Mouse (Mus musculus): ENCODE data around the gene Mns1. TPM values are rescaled to one million over a fixed set of nuclear protein-coding genes. Genes with fewer than 3 reads are reported as not detected.
"Not testable (repeated sequence)": the region's sequence is repeated elsewhere in the genome, so short reads cannot be mapped to it uniquely, and the experiment has no call there.

The Mns1 gene
- polyA plus RNA-seq, 1 experiment from 2014 or later, result 15.1 TPM

DNA sequence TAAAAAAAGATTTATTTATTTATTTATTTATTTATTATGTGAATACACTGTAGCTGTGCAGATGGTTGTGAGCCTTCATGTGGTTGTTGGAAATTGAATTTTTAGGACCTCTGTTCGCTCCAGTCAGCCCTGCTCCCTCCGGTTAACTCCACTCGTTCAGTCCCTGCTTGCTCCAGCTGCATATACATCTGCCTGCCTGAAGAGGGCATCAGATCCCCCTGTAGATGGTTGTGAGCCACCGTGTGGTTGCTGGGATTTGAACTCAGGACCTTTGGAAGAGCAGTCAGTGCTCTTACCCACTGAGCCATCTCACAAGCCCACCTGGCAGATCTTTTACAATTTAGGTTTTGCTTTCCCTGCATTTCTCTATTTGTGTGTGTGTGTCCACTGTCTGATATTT, 36.0 kb upstream of the Mns1 start:
- ATAC-seq; H3K36me3 ChIP-seq (ENCODE audit: control insufficient read depth, insufficient read depth, low read length); H3K9me3 ChIP-seq (replicated peaks; ENCODE audit: control insufficient read depth, low read length); H3K27me3 ChIP-seq (replicated peaks; ENCODE audit: control insufficient read depth, insufficient read depth, low read length); DNase-seq (ENCODE audit: low spot score); H3K4me2 ChIP-seq (ENCODE audit: low read length); H3K27ac ChIP-seq (ENCODE audit: low read depth, low read length); H3K4me3 ChIP-seq (ENCODE audit: low read depth, low read length); H3K9ac ChIP-seq (ENCODE audit: low read length); H3K4me1 ChIP-seq (ENCODE audit: control insufficient read depth, insufficient read depth, low read length): not testable (repeated sequence)
- WGBS, result 82% methylated on average over 4 of the region's 4 CpGs

DNA sequence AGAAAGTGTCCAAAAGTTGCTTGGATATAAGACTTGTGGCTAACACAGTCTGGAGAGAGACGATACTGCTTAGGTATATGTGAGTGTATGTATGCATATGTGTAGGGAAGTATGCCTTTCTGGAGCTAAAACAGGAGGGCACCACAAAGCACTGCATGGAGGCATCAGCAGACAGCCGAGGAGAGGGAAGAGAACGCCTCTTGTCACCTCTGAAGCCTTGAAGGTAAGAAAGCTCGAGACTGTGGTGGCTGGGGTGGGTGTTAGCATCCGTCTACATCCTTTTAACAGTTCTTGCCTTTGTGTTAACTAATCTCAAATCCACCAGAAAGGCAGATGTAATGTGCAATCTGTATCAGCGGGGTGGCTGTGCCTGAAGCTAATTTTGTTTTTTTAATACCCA, 34.4 kb upstream of the Mns1 start:
- DNase-seq (ENCODE audit: low spot score) (no peak), ATAC-seq (no peak)
- no peaks in the 10 kb centered on the region for H3K27me3 ChIP-seq (replicated peaks; ENCODE audit: control insufficient read depth, insufficient read depth, low read length)
- H3K4me3 ChIP-seq (ENCODE audit: low read depth, low read length), result no peak overlapping the region
- no peak overlapping the region for H3K9ac ChIP-seq (ENCODE audit: low read length)
- no peak overlapping the region for H3K4me2 ChIP-seq (ENCODE audit: low read length)
- peaks cover 2% of the 10 kb centered on the region; the same call in 1 of the 2 replicates for H3K4me1 ChIP-seq (ENCODE audit: control insufficient read depth, insufficient read depth, low read length)
- no peaks in the 10 kb centered on the region for H3K9me3 ChIP-seq (replicated peaks; ENCODE audit: control insufficient read depth, low read length)
- H3K36me3 ChIP-seq (ENCODE audit: control insufficient read depth, insufficient read depth, low read length), result no peaks in the 10 kb centered on the region
- no peak overlapping the region for H3K27ac ChIP-seq (ENCODE audit: low read depth, low read length)
- WGBS, result 70% methylated on average over 6 of the region's 6 CpGs

DNA sequence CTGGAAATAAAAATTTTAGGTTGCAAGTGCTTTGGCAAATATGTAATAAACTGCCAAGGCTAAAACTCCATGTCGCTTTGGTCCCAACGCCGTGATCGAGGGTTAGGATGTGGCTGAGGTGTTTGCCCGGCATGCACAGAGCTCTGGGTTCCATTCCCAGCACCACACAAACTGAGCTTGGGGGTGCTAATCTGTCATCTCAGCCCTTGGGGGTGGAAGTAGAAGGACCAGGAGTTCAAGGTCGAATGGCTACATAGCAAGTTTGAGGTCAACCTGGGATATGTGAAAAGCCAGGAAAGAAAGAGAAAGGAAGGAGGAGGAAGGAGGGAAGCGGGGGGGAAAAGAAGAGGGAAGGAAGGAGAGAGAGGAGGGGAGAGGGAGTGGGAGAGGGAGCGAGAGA, 33.4 kb upstream of the Mns1 start:
- H3K36me3 ChIP-seq (ENCODE audit: control insufficient read depth, insufficient read depth, low read length), result no peaks in the 10 kb centered on the region
- H3K4me2 ChIP-seq (ENCODE audit: low read length), result no peak overlapping the region
- H3K27me3 ChIP-seq (replicated peaks; ENCODE audit: control insufficient read depth, insufficient read depth, low read length), result no peaks in the 10 kb centered on the region
- H3K4me3 ChIP-seq (ENCODE audit: low read depth, low read length), result no peak overlapping the region
- 89% methylated on average over 8 of the region's 8 CpGs for WGBS
- H3K4me1 ChIP-seq (ENCODE audit: control insufficient read depth, insufficient read depth, low read length), result peaks cover 2% of the 10 kb centered on the region; the same call in 1 of the 2 replicates
- ATAC-seq, result no peak
- H3K9me3 ChIP-seq (replicated peaks; ENCODE audit: control insufficient read depth, low read length), result no peaks in the 10 kb centered on the region
- H3K9ac ChIP-seq (ENCODE audit: low read length), result no peak overlapping the region
- DNase-seq (ENCODE audit: low spot score), result no peak
- no peak overlapping the region for H3K27ac ChIP-seq (ENCODE audit: low read depth, low read length)

DNA sequence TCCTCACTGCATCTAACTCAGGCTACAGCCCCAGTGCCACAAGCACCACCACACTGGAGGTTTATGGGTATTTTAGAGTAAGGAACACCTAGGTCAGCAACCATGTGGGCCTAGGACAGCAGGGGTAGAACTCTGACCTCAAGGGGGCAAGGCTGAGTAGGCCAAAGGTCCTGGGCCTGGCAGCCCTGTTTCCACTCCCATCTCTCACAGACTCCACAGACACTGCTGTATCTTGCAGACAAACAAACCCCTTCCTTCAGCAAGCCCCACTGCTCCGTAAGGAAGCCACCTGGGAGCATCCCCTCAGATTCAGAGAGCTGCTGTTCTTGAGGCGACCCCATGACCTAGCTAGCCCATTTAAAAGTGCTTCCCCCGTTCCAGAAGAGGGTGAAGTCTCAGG, 32.9 kb upstream of the Mns1 start:
- Histone ChIP-seq H3K27me3 (replicated peaks; ENCODE audit: control insufficient read depth, insufficient read depth, low read length) (no peaks in the 10 kb centered on the region), H3K9me3 (replicated peaks; ENCODE audit: control insufficient read depth, low read length) (no peaks in the 10 kb centered on the region), H3K36me3 (ENCODE audit: control insufficient read depth, insufficient read depth, low read length) (no peaks in the 10 kb centered on the region), H3K4me2 (ENCODE audit: low read length) (no peak overlapping the region), H3K9ac (ENCODE audit: low read length) (no peak overlapping the region), H3K4me1 (ENCODE audit: control insufficient read depth, insufficient read depth, low read length) (no peaks in the 10 kb centered on the region; the same call in 1 of the 2 replicates), H3K27ac (ENCODE audit: low read depth, low read length) (no peak overlapping the region), H3K4me3 (ENCODE audit: low read depth, low read length) (no peak overlapping the region)
- DNase-seq (ENCODE audit: low spot score) (no peak), ATAC-seq (no peak)
- 80% methylated on average over 3 of the region's 3 CpGs for WGBS

DNA sequence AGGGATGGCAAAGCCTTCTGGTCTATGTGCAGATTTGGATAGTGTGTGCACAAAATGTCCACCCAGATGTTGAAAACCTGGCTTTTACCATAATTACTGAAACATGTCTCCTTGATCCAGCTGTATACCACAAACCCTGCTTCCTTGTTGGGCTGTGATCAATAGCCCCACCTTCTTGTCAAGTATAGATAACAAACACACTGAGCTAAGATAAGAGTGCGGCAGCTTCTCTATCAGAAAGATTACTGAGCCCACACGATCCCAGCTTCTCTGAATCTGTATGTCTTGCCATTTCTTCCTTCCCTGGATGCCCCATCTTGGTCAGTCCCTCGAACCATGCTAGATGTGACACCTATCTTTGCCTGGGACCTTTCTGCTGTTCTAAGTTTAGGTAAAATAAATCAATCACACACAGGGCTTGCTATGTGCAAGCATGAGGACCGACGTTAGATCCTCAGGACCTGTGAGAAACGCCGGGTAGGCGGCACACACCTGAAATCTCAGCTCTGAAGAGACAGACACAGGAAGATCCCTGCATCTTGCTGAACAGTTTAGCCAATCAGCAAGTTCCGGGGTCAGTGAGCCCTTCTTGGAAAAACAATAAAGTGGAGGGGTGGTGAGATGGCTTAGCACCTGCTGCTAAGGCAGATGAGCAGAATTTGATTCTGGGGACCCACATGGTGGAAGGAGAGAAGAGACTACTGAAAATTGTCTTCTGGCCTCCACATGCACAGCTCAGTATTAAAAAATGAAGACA, 31.8 kb upstream of the Mns1 start:
- Histone ChIP-seq H3K27me3 (replicated peaks; ENCODE audit: control insufficient read depth, insufficient read depth, low read length) (no peaks in the 10 kb centered on the region), H3K9ac (ENCODE audit: low read length) (no peak overlapping the region), H3K4me1 (ENCODE audit: control insufficient read depth, insufficient read depth, low read length) (no peaks in the 10 kb centered on the region), H3K27ac (ENCODE audit: low read depth, low read length) (no peak overlapping the region), H3K4me2 (ENCODE audit: low read length) (no peak overlapping the region), H3K9me3 (replicated peaks; ENCODE audit: control insufficient read depth, low read length) (no peaks in the 10 kb centered on the region), H3K4me3 (ENCODE audit: low read depth, low read length) (no peak overlapping the region), H3K36me3 (ENCODE audit: control insufficient read depth, insufficient read depth, low read length) (no peaks in the 10 kb centered on the region)
- no peak for ATAC-seq
- no peak for DNase-seq (ENCODE audit: low spot score)
- 91% methylated on average over 9 of the region's 9 CpGs for WGBS

DNA sequence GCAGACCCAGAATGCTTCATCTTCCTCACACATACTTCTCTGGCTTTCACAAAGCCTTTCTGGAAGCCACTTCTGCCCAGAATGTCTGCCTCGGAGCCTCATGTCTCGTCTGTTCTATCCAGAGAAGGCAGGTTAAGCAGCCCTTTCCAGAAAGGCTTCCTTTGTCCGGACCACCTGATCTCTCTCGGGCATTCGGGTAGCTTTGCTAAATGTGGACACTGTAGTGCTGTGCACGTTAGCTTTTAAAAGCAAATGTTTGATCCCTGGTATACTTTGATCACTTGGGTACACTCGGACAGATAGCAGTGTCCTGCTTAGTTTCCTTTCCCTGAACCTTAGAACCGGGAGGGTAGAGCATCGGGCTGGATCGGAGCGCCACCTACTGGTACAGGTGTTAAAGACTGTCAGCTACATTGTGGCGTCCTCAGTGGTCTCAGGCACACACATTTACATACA, 29.7 kb upstream of the Mns1 start:
- H3K36me3 ChIP-seq (ENCODE audit: control insufficient read depth, insufficient read depth, low read length), result no peaks in the 10 kb centered on the region
- ATAC-seq, result peak; percentile 91
- H3K4me3 ChIP-seq (ENCODE audit: low read depth, low read length), result peak overlapping the region; percentile 13
- peak overlapping the region; percentile 38 for H3K4me2 ChIP-seq (ENCODE audit: low read length)
- 12% methylated on average over 12 of the region's 12 CpGs for WGBS
- peak; percentile 91 for DNase-seq (ENCODE audit: low spot score)
- H3K27ac ChIP-seq (ENCODE audit: low read depth, low read length), result no peak overlapping the region
- H3K4me1 ChIP-seq (ENCODE audit: control insufficient read depth, insufficient read depth, low read length), result no peaks in the 10 kb centered on the region
- H3K9ac ChIP-seq (ENCODE audit: low read length), result 0 out of 2 replicates have a peak overlapping the region, but pooled peaks have one; percentile 4
- H3K9me3 ChIP-seq (replicated peaks; ENCODE audit: control insufficient read depth, low read length), result no peaks in the 10 kb centered on the region
- H3K27me3 ChIP-seq (replicated peaks; ENCODE audit: control insufficient read depth, insufficient read depth, low read length), result no peaks in the 10 kb centered on the region

DNA sequence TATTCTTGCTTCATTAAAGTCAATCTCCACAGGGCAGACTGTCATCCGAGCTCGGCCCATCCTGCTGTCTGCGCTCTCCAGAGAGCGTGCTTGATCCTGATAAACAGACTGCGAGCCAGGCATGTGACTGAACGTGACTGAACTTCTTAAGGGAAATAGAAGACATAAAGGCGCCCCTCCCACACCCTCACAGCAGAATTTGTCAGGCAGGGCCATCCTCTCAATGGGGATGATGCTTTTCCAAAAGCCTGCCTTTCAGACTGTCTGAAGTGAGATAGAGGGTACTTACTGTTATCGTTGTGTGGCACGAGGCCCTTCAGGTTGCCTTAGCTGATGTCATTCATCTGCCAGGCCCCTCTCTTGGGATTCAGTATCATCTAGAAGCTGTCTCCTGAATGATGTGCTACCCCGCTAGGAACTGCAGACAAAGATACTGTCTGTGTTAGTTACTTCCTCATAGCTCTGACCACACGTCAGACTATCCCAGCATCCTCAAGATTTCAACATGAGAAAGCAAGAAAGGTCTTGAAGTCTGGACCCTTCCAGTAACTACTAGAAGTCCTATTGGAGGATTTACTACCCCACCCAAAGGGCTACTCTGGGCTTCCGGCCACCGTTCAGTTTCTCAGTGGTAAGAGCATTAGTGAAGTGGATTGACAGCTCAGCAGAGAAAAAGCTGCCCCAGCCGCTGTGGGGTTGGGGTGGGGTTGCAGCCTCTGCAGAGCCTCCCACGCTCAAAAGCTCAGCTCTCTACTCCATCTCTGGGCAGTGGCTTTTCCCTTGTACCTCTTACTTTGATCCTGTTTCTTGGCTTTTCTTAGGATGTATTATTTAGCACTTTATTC, 28.2 kb upstream of the Mns1 start:
- no peaks in the 10 kb centered on the region for H3K27me3 ChIP-seq (replicated peaks; ENCODE audit: control insufficient read depth, insufficient read depth, low read length)
- H3K9me3 ChIP-seq (replicated peaks; ENCODE audit: control insufficient read depth, low read length), result no peaks in the 10 kb centered on the region
- no peaks in the 10 kb centered on the region for H3K36me3 ChIP-seq (ENCODE audit: control insufficient read depth, insufficient read depth, low read length)
- no peak overlapping the region for H3K27ac ChIP-seq (ENCODE audit: low read depth, low read length)
- no peak for ATAC-seq
- no peak overlapping the region for H3K4me2 ChIP-seq (ENCODE audit: low read length)
- no peak for DNase-seq (ENCODE audit: low spot score)
- H3K4me3 ChIP-seq (ENCODE audit: low read depth, low read length), result no peak overlapping the region
- WGBS, result 60% methylated on average over 15 of the region's 15 CpGs
- H3K4me1 ChIP-seq (ENCODE audit: control insufficient read depth, insufficient read depth, low read length), result no peaks in the 10 kb centered on the region
- H3K9ac ChIP-seq (ENCODE audit: low read length), result no peak overlapping the region

DNA sequence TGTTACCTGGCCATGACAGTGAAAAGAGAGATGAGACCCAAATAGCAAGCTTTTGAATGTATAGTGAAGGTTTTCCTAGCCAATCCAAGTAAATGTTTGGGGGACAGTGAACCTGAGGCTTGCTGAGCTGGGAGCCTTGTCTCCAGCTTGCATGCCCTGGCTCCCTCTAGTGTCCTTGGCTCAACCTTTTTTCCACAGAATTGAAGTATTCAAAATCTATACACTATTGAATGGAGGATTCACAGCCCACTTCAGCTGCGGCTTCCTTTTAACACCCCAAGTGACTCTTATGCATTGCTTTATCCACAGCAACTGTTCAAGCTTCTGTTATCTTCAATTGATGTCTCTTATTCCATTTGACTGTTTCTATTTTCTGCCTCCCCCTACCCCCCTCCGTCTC, 26.1 kb upstream of the Mns1 start:
- Histone ChIP-seq H3K9ac (ENCODE audit: low read length) (no peak overlapping the region), H3K4me3 (ENCODE audit: low read depth, low read length) (no peak overlapping the region), H3K27ac (ENCODE audit: low read depth, low read length) (no peak overlapping the region), H3K4me1 (ENCODE audit: control insufficient read depth, insufficient read depth, low read length) (no peaks in the 10 kb centered on the region), H3K36me3 (ENCODE audit: control insufficient read depth, insufficient read depth, low read length) (no peaks in the 10 kb centered on the region), H3K9me3 (replicated peaks; ENCODE audit: control insufficient read depth, low read length) (no peaks in the 10 kb centered on the region), H3K4me2 (ENCODE audit: low read length) (no peak overlapping the region), H3K27me3 (replicated peaks; ENCODE audit: control insufficient read depth, insufficient read depth, low read length) (no peaks in the 10 kb centered on the region)
- no peak for ATAC-seq
- WGBS, result 93% methylated on average over 2 of the region's 2 CpGs
- peak; percentile 44 for DNase-seq (ENCODE audit: low spot score)

DNA sequence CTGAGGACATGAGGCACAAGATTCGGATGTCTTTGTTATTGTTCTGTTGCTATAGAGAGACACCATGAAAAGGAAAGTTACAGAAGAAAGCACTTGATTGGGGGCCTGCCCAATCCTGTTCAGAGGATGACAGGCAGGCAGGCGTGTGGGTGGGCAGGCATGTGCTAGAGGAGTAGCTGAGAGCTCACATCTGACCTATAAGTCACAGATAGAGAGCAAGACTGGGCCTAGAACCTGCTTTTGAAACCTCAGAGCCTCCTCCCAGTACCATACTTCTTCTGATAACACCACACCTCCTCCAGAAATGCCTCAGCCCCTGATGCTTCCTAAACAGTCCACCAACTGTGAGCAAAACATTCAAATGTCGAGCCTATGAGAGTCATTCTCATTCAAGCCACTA, 19.4 kb upstream of the Mns1 start:
- H3K4me1 ChIP-seq (ENCODE audit: control insufficient read depth, insufficient read depth, low read length), result no peaks in the 10 kb centered on the region
- H3K27me3 ChIP-seq (replicated peaks; ENCODE audit: control insufficient read depth, insufficient read depth, low read length), result no peaks in the 10 kb centered on the region
- H3K36me3 ChIP-seq (ENCODE audit: control insufficient read depth, insufficient read depth, low read length), result no peaks in the 10 kb centered on the region
- no peaks in the 10 kb centered on the region for H3K9me3 ChIP-seq (replicated peaks; ENCODE audit: control insufficient read depth, low read length)
- 89% methylated on average over 3 of the region's 3 CpGs for WGBS
- no peak overlapping the region for H3K4me3 ChIP-seq (ENCODE audit: low read depth, low read length)
- no peak overlapping the region for H3K27ac ChIP-seq (ENCODE audit: low read depth, low read length)
- H3K9ac ChIP-seq (ENCODE audit: low read length), result no peak overlapping the region
- no peak overlapping the region for H3K4me2 ChIP-seq (ENCODE audit: low read length)
- DNase-seq (ENCODE audit: low spot score) (no peak), ATAC-seq (no peak)

All from forebrain, embryonic 14.5 days (tissue).